Mouse (Mus musculus) liver (tissue): ENCODE data around the gene Lrig1.

ENCODE experiments used
- DNase-seq: peaks from one replicate; pipeline ENCODE4 v3.0.0-alpha.2; 2020; ENCODE audit warnings: mixed read lengths

The Lrig1 gene

DNA sequence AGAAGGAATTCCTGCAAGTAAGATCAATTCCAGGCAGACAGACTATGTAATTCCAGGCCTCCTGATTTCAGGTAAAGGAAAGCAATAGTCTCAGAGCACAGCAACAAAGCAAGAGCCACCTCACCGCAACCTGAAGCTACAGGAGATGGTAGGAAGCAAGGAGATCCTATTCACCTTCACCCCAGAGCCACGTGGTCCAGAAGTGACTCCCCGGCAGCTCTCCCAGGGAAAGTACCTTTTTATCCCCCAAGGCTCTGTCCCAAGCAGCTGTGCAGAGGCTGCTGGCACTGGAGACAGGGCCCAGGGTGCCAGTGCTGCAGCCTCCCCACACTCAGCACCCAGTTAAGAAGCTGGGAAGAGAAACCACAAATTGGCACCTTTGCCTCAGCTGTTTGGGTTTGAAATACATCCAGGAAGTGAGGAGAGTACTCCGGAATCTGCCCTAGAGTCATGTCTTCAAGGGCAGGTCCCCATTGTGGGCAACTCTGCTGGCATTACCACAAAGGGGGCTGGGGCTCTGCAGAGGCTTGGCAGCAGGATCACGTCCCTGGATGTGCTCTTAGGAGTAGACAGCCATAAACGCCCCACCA lies 53.6 kb downstream of the Lrig1 start:
- DNase-seq, result no peak

DNA sequence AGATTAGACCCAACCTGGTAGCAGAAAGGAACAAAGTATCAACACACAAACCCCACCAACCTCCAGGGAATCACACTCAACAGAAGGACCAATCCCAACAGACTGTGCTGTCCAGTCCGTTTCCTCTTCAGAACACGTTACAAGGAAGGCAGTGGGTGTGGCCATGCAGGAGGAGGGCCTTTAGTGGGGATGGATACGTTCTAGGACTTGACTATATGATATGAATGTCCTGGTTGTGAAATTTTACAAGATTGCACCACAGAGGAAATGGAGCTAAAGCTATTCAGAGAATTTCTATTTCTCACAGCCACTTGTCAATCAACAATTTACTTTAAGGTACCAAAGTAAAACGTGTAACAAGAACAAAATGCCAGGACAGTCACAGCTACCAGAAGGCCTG lies 54.2 kb downstream of the Lrig1 start:
- DNase-seq, result no peak

- DNase-seq, result no peak
Observed at GRCm38 (mm10) chr6:94644641-94645040, 55.3 kb downstream of the Lrig1 start.

- no peak for DNase-seq
Observed at GRCm38 (mm10) chr6:94643989-94644388, 56.0 kb downstream of the Lrig1 start.

DNA sequence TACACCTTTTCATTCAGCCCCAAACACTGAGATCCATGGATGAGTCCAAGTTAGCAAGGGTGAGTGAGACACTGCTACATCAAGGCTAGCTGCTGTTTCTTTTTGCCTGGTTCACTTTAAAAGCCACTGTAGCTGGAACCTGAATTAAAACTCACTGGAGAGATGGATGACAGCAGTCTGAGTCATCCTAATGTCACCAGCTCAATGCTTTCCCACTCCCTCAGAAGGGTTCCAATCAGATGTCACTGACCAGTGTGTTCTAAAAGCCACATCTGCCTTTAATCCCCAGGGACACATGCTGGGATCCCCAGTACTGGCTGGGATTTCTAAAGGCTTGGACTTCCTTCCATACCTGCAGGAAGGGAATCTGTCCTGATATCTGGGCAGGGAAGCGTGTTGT lies 57.9 kb downstream of the Lrig1 start:
- no peak for DNase-seq

DNA sequence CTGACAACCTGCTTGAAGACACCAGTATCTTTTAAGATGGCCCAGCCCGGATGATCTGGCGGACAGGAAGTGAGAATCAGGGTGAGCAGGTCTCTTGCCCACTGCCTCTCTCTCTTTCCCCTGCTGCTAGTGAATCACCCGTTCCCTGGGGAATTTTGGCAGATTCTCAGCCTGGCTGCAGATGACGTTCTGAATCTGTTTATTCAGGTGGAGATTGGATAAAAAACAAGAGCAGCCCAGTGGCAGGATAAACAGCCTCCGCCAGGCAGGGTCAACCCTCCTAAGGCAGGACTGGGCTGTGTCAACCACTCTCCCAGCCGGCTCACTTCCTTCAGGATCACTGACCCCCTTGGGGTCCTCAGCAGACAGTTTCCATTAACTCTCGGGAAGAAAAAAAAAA lies 59.7 kb downstream of the Lrig1 start:
- no peak for DNase-seq

DNA sequence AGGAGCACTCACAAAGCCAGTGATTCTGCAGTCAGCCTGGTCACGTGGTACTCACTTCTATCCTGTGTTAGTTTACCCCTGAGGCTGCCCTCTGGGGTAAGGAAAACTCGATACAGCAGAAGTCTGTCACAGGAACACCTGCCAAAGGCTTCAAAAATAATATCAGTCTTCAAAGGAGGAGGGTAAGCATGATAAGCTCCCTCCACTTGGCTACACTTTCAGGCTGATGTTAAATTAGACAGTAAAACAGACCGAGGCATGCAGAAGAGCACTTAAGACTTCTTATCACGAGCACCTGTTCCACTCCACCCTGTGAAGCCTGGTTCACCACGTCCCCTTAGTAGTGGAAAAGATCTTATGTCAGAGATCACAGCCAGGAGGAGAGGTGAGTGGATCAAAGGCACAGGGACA lies 62.9 kb downstream of the Lrig1 start:
- no peak for DNase-seq

- DNase-seq, result no peak
Observed at GRCm38 (mm10) chr6:94635343-94635742, 64.6 kb downstream of the Lrig1 start.

- DNase-seq, result no peak
Observed at GRCm38 (mm10) chr6:94634710-94635109, 65.2 kb downstream of the Lrig1 start.

- DNase-seq, result no peak
Observed at GRCm38 (mm10) chr6:94634274-94634673, 65.7 kb downstream of the Lrig1 start.

GRCm38 (mm10) chr6:94631779-94632082 lies 68.2 kb downstream of the Lrig1 start:
- DNase-seq, result no peak

- DNase-seq, result no peak
Observed at GRCm38 (mm10) chr6:94631051-94631778, 68.7 kb downstream of the Lrig1 start.

- DNase-seq, result no peak
Observed at GRCm38 (mm10) chr6:94628787-94629186, 71.2 kb downstream of the Lrig1 start.

GRCm38 (mm10) chr6:94627714-94628595 lies 72.0 kb downstream of the Lrig1 start:
- no peak for DNase-seq

DNA sequence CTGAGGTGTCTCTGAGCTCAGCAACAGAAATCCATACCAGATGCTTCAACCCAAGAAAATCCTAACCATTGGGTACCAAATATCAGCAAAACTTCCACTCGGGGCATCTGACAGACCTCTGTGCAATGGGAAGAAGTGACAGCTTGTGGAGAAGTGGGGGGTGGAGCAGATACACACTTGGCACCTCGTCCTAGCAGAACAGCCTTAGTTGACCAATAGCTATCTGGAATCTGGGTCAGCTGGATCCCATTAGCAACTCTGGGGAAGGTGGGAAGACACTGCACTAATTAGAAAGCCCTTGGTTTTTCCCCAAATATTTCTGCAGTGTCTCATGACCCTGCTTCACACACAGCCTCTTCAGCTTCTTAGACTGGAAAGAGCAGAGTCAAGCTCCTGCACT lies 73.2 kb downstream of the Lrig1 start:
- no peak for DNase-seq

DNA sequence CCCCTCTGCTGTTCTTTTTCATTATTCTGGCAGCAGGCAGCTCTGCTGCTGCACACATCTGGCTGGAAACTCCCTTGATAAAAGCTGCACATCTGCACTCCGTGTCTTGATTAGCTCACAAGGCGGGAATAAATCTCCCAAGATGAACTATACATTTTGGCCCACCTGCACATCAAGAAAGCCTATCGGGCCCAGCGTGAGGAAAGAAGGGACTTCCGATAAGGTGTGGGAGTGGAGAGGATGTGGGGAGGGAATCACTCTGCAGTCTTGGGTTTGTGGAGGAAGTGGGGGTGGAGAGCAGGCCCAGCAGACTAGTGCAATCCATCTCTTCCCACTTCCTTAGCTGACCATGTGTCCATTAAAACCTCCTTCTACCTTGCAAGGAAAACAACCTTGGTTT lies 74.1 kb downstream of the Lrig1 start:
- no peak for DNase-seq

DNA sequence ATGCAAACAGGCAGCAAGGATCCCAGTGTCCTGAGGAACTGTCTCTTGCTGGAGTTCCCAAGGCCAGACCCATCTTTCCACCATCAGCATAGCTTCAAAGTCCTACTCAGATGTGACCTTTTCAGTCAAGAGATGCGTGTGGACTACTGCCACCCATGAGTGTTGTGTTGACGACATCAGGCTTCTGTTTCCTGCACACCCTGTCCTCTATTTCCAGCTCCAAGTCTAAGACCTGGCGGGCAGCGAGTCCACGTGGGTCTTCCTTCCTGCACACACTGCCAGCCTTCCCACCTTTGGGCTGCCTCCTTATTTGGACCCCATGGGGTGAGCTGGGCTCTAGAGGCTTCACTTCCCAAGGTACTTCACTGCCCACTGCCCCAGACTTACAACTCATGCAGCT lies 75.4 kb downstream of the Lrig1 start:
- DNase-seq, result no peak

DNA sequence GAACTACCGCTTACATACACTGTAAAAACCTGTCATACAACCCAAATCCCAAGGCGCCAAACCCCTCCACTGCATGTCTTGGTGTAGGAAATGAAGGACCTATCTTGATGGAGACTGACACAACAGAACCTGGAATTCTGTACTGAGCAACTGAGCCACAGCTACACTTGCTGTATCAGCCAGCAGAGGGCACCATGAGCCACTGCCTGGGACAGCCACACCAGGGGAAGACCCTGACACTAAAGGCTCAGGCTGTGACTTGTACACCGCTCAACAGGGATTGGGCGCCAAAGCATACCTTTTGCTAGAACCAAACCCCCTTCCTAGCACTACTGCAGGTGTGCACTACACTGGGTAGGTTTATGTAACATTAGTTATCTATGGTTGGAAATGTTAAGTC lies 77.0 kb downstream of the Lrig1 start:
- DNase-seq, result peak; percentile 56

DNA sequence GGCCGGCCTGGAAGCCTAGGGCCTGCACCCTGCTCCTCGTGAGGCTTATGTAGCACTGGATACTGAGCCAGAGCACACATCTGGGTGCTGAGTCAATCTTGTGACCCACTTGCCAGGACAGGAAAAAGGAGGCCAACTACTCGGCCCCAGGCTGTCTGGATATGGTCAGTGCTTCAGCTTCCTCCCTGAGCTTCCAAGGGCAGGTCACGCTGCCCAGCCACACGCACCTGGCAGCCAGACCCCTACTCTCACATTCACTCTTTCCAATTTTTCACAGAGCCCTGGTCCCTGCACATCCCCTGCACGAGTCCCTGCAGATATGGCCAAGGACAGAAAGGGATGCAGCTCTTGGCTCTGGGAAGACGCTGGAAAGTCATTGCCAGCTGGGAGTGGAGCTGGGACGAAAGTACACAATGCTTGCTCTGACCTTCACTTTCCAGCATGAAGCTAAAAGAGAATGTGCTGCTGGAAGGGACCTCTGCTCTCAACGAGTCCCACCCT lies 79.1 kb downstream of the Lrig1 start:
- DNase-seq, result no peak

- no peak for DNase-seq
Observed at GRCm38 (mm10) chr6:94620287-94620686, 79.7 kb downstream of the Lrig1 start.

DNA sequence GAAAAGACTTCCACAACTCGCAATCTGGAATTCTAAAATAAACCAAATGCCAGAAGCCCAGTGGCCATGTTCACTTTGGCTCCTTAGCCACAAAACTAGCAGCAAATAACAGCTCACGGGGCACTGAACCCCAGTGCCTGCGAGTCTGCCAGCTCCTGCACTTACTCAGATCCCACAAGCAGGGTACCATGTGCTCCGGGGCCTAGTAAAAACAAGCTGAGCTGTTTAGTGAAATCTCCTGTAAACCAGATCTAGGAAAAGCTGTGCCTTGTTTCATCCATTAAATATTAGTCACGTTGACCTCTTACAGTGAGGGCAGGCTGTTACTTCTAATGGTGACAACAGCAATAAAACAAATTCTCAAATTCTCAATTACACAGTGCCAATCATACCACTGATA lies 81.3 kb downstream of the Lrig1 start:
- no peak for DNase-seq

DNA sequence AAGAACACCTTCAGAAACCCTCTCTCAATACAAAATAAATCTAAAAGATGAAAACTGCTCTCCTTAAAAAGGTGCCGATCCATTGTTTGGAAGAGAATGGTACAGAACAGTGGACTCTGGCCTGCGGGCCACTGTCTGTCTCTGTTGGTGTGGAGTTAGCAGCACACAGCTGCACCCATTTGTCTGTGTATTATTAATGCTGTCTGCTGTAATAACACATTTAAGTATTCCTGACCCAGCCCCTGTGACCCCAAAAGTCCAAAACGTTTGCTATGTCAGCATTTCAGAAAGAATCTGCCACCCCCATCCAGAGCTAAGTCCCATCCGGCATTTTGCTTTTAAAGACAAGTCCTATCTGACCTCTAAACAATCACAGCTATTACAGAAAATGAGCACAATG lies 84.0 kb downstream of the Lrig1 start:
- DNase-seq, result no peak

- DNase-seq, result no peak
Observed at GRCm38 (mm10) chr6:94614346-94614745, 85.6 kb downstream of the Lrig1 start.
